Mouse (Mus musculus): ENCODE measurements around the gene Pafah2. TPM values are rescaled to one million over a fixed set of nuclear protein-coding genes. Genes with fewer than 3 reads are reported as not detected.

The Pafah2 gene
- polyA plus RNA-seq, 1 experiment from 2014 or later, result 7.6 TPM

DNA sequence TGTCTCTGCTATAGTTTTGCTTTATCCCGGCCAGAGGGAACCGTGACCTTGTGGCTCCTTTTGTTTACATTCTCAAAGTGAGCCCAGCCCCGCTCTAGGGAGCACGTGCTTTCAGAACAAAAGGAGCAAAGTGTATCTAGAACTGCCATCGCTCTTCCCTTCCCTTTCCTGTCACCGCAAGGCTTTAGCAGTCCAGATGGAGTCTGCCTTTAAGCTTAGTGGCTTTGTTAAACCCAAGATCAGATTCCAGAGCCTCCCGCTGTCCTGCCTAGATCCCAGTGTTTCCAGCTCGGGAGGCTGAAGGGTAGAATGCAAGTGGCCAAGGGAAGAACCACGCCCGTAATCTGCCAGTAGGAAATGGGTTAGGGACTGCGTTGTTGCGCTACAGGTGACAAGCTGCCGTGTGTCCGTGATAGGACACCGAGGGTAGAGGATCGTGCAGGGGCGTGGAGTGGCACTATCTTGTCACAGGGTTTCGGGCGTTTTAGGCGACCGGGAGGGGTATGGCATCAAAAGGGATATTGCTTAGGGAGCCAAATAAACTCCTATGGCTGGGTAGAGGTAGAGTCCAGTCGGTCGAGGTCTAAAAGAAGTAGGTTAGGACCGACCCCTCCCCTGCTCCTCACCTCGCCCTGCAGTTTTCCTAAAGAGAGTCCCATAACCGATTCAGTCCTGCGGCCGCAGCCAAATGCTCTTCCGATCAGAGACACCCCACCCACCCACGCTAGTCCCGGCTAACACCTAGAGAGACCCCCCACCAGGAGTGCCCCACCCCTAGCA lies 71.5 kb downstream of the Pafah2 start:
- H3K4me1 ChIP-seq (replicated peaks), result peaks cover 48% of the 10 kb centered on the region
- H3K27me3 ChIP-seq, result no peaks in the 10 kb centered on the region
- peak overlapping the region; percentile 86 for H3K4me2 ChIP-seq
- peak; percentile 52 for ATAC-seq (ENCODE audit: low FRiP score, low read depth)
- under 1% methylated on average over 31 of the region's 31 CpGs for WGBS
- H3K27ac ChIP-seq (replicated peaks), result peak overlapping the region; percentile 98
- H3K9ac ChIP-seq, result peak overlapping the region; percentile 66
- peak overlapping the region; percentile 88 for H3K4me3 ChIP-seq
- no peaks in the 10 kb centered on the region for H3K9me3 ChIP-seq
- peaks cover 18% of the 10 kb centered on the region for H3K36me3 ChIP-seq

DNA sequence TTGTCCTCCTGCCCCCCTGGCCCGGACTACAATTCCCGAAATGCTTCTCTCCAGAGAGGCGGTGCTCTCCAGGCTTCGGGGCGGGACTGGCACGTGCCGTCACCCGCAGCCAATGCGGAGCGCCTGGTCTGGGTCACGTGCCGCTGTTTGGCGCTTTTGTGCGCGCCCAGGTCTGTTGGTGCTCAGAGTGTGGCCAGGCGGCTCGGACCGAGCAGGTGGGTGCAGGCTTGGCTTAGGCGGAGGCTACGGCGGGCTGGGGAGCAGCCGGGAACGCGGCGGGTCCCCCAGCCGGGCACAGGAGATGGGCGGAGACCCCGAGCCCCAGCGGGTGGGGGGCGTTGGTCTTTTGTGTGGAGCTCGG lies 72.1 kb downstream of the Pafah2 start, which contains the start of gene Stmn1:
Gene Stmn1, plus strand, starts transcription at position 106 of the 361 bp plus-strand sequence.
- peak within 1 kb of the TSS; percentile 99 for H3K9ac ChIP-seq

DNA sequence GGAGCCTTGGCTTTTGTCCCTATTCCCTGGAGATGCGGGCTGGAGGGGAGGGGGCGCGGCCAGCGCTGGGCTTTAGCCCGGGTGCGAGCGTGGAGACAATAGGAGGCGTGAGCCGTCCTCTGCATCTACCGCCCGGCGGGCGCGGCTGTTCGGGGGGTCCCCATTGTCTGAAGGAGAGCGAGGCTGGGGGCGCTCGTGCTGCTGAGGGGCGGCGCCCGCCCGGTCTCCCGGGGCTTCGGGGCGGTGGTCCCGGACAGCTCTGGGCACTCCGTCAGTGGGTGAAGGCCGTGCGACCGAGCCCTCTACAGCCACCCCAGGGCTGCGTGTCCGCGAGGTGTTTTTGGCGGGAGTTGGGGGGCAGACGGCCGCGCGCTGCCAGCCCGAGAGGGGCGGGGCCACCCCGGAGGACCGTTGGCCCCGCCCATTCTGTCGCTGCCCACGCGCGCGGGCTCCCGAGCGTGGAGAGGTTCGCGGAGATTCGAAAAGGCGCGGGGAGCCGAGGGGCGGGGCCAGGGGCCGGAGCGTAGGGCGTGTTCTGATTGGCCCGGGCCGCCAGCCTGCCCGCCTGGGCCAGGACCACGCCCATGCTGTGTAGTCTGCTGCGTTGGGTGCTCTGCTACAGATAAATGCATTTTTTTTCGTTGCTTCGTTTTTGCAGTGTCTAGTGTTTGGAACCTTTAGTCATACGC lies 72.6 kb downstream of the Pafah2 start:
- H3K4me1 ChIP-seq (replicated peaks), result peaks cover 55% of the 10 kb centered on the region
- WGBS, result under 1% methylated on average over 68 of the region's 68 CpGs
- H3K4me2 ChIP-seq, result peak overlapping the region; percentile 86
- no peaks in the 10 kb centered on the region for H3K9me3 ChIP-seq
- H3K27me3 ChIP-seq, result no peaks in the 10 kb centered on the region
- peak overlapping the region; percentile 88 for H3K4me3 ChIP-seq
- H3K36me3 ChIP-seq, result peaks cover 24% of the 10 kb centered on the region
- H3K27ac ChIP-seq (replicated peaks), result peak overlapping the region; percentile 98
- H3K9ac ChIP-seq, result peak overlapping the region; percentile 99
- ATAC-seq (ENCODE audit: low FRiP score, low read depth), result peak; percentile 83

More for the DNA sequence above, 72.1 kb downstream of the Pafah2 start, which contains the start of gene Stmn1:
- no peaks in the 10 kb centered on the region for H3K9me3 ChIP-seq
- peak within 1 kb of the TSS; percentile 88 for H3K4me3 ChIP-seq
- peak; percentile 97 for ATAC-seq (ENCODE audit: low FRiP score, low read depth)
- peak within 1 kb of the TSS; percentile 86 for H3K4me2 ChIP-seq
- peaks cover 54% of the 10 kb centered on the region for H3K4me1 ChIP-seq (replicated peaks)
- peak within 1 kb of the TSS; percentile 98 for H3K27ac ChIP-seq (replicated peaks)
- WGBS, result under 1% methylated on average over 29 of the region's 31 CpGs
- no peaks in the 10 kb centered on the region for H3K27me3 ChIP-seq
- peaks cover 23% of the 10 kb centered on the region for H3K36me3 ChIP-seq

DNA sequence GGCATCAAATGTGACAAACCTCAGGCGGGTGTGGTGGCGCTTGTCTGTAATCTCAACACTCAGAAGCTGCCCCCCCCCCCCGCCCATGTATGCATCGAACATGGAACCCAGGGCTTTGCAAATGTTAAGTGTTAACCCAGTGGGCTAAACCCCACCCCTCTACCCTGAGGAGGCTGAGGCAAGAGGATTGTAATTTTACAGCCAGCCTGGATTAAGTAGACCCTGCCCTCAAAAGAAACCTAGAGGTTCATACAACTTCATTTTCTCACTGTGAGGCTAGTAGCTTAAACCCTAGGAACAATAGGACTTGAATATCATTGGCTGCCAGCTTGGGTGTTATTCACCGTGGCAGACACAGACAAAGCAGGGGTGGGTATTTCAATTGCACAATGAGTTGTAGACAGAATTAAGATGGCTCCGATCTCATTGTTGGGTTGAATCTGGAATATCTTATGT lies 73.2 kb downstream of the Pafah2 start:
- H3K4me2 ChIP-seq, result peak overlapping the region; percentile 86
- no peak for ATAC-seq (ENCODE audit: low FRiP score, low read depth)
- 2% methylated on average over 6 of the region's 6 CpGs for WGBS
- H3K4me3 ChIP-seq, result peak overlapping the region; percentile 88
- H3K27me3 ChIP-seq, result no peaks in the 10 kb centered on the region
- no peaks in the 10 kb centered on the region for H3K9me3 ChIP-seq
- peak overlapping the region; percentile 99 for H3K9ac ChIP-seq
- peaks cover 30% of the 10 kb centered on the region for H3K36me3 ChIP-seq
- H3K4me1 ChIP-seq (replicated peaks), result peaks cover 62% of the 10 kb centered on the region
- peak overlapping the region; percentile 98 for H3K27ac ChIP-seq (replicated peaks)

DNA sequence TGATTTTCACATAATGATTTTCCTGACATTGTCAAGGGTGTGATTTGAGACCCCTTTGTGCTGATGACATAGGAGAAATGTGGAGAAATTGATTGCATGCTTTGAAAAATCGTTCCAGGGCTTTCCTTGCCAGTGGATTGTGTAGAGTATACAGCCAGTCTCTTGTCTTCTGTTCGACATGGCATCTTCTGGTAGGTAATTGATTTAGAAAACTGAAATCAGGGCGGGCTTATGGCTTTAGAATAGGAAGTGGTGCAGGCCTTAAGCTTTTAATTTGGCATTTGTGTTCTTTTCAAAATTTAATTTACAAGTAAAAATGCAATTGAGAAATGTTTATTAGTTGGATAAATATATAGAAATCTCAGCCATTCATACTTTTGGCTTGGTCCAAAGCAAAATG lies 73.9 kb downstream of the Pafah2 start:
- peak overlapping the region; percentile 88 for H3K4me3 ChIP-seq
- no peaks in the 10 kb centered on the region for H3K9me3 ChIP-seq
- H3K27ac ChIP-seq (replicated peaks), result peak overlapping the region; percentile 98
- ATAC-seq (ENCODE audit: low FRiP score, low read depth), result no peak
- WGBS, result 25% methylated on average over 3 of the region's 3 CpGs
- peaks cover 64% of the 10 kb centered on the region for H3K4me1 ChIP-seq (replicated peaks)
- peaks cover 37% of the 10 kb centered on the region for H3K36me3 ChIP-seq
- peak overlapping the region; percentile 86 for H3K4me2 ChIP-seq
- H3K27me3 ChIP-seq, result no peaks in the 10 kb centered on the region
- H3K9ac ChIP-seq, result peak overlapping the region; percentile 99

DNA sequence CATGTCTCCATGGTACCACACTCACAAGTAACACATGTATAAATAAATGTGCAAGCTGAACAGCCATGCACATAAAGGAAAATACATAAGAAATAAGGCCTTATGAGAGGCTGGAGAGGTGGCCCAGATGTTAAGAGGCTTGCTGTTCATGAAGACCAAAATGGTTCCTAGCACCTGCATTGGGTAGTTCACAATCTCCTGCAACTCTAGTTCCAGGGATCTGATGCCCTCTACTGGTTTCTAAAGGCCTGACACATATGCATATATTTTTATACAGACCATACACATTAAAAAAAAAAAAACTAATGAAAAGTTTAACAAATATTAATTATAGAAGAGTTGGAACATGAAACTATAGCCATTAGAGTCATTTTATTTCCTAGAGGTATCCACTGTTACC lies 75.3 kb downstream of the Pafah2 start:
- Histone ChIP-seq H3K4me2 (peak overlapping the region; percentile 86), H3K9ac (peak overlapping the region; percentile 99; the same call in 1 of the 2 replicates), H3K4me3 (peak overlapping the region; percentile 88), H3K36me3 (peaks cover 51% of the 10 kb centered on the region), H3K27me3 (no peaks in the 10 kb centered on the region), H3K4me1 (replicated peaks) (peaks cover 53% of the 10 kb centered on the region), H3K9me3 (no peaks in the 10 kb centered on the region), H3K27ac (replicated peaks) (peak overlapping the region; percentile 78)
- ATAC-seq (ENCODE audit: low FRiP score, low read depth), result no peak

DNA sequence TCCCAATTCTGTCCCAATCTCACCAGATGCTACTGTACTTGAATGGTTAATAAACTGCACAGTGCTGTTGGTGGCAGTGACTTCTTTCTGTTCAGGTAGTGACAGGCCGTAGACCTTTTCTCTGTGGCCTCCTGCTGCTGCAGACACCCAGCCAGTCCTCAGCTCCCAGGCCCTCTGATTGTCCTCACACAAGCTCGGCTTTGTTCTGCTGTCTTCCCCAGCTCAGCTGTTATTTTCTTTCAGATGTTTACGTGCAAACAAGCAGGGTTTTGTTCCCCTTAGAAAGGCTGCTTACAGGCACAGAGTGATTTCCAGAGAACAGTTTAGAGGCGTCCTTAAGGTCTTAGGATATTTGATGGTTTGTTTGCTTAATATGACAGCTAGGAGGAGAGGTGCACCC lies 77.6 kb downstream of the Pafah2 start:
- H3K27ac ChIP-seq (replicated peaks), result peak overlapping the region; percentile 76
- ATAC-seq (ENCODE audit: low FRiP score, low read depth), result no peak
- peaks cover 48% of the 10 kb centered on the region for H3K4me1 ChIP-seq (replicated peaks)
- H3K9me3 ChIP-seq, result no peaks in the 10 kb centered on the region
- peak overlapping the region; percentile 18; the same call in 1 of the 2 replicates for H3K9ac ChIP-seq
- 0 out of 2 replicates have a peak overlapping the region, but pooled peaks have one; percentile 6 for H3K4me3 ChIP-seq
- H3K27me3 ChIP-seq, result no peaks in the 10 kb centered on the region
- H3K36me3 ChIP-seq, result peaks cover 58% of the 10 kb centered on the region
- 51% methylated on average over 4 of the region's 4 CpGs for WGBS
- H3K4me2 ChIP-seq, result peak overlapping the region; percentile 18; the same call in 1 of the 2 replicates

DNA sequence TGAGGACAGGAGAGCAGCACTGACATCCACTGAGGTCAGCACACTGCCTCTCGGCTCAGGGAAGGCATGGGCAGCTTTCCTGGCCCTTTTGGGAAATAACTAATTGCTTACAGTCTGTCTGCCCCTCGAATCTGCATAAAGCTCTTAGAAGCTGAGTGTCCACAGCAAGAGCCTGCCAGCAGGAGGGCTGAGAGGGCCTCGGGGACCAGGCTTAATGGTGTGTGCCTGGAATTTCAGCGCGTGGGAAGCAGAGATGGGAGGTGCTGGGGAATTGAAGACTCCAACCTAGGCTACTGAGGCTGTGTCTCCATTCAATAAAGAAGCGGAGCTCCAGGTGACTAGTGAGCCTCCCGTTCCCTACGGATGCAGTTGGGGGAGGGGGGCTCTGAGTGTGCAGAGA lies 78.1 kb downstream of the Pafah2 start:
- peak overlapping the region; percentile 18; the same call in 1 of the 2 replicates for H3K9ac ChIP-seq
- peaks cover 48% of the 10 kb centered on the region for H3K4me1 ChIP-seq (replicated peaks)
- peak overlapping the region; percentile 18; the same call in 1 of the 2 replicates for H3K4me2 ChIP-seq
- peaks cover 58% of the 10 kb centered on the region for H3K36me3 ChIP-seq
- 22% methylated on average over 8 of the region's 8 CpGs for WGBS
- ATAC-seq (ENCODE audit: low FRiP score, low read depth), result no peak
- H3K4me3 ChIP-seq, result peak overlapping the region; percentile 6; the same call in 1 of the 2 replicates
- H3K27ac ChIP-seq (replicated peaks), result peak overlapping the region; percentile 76
- H3K27me3 ChIP-seq, result no peaks in the 10 kb centered on the region
- H3K9me3 ChIP-seq, result no peaks in the 10 kb centered on the region

DNA sequence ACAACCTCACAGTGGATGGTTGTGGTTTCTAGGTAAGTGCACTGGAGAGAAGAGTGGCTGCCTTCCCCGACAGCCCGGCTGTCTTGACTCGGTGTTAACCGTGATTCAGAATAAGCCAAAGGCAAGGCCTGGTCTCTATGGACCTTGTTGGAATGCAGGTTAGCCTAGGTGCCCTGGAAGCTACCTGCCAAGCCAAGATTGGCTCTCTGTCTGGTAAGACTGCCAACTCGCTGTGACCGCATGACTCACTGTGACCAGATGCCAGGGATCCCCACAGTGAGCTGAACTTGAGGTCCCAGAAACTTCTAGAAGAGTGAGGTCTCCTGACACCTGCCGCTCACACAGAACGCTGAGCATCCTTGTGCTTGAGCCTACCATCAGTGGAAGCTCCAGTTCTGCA lies 80.8 kb downstream of the Pafah2 start:
- peaks cover 47% of the 10 kb centered on the region for H3K36me3 ChIP-seq
- H3K9ac ChIP-seq, result no peak overlapping the region
- no peak overlapping the region for H3K4me3 ChIP-seq
- H3K4me2 ChIP-seq, result no peak overlapping the region
- no peaks in the 10 kb centered on the region for H3K27me3 ChIP-seq
- H3K4me1 ChIP-seq (replicated peaks), result peaks cover 37% of the 10 kb centered on the region
- H3K9me3 ChIP-seq, result no peaks in the 10 kb centered on the region
- 89% methylated on average over 8 of the region's 8 CpGs for WGBS
- peak overlapping the region; percentile 50 for H3K27ac ChIP-seq (replicated peaks)
- no peak; the same call in 1 of the 2 replicates for ATAC-seq (ENCODE audit: low FRiP score, low read depth)

Small RNA genes lying within 50 kb of the gene (microRNA-seq; reads per million reads assigned to microRNA genes)
- 0.87 reads per million for gene Gm23634

Other genes starting within 250 kb of the Pafah2 start
- gene Cep85, start 209.2 kb upstream of the Pafah2 start, polyA plus RNA-seq (2015; fragmentation: Nextera tagmentation; extraction: Ambion mirVana), result 18.8 and 22.1 TPM in 2 replicates
- gene Gm7534, start 193.3 kb upstream of the Pafah2 start, polyA plus RNA-seq (2015; fragmentation: Nextera tagmentation; extraction: Ambion mirVana), result not detected in 2 replicates
- 0.13 and 0.34 TPM in 2 replicates for gene Catsper4, start 168.9 kb upstream of the Pafah2 start, polyA plus RNA-seq (2015; fragmentation: Nextera tagmentation; extraction: Ambion mirVana)
- 0.10 and 0.30 TPM in 2 replicates for gene Cnksr1, start 157.9 kb upstream of the Pafah2 start, polyA plus RNA-seq (2015; fragmentation: Nextera tagmentation; extraction: Ambion mirVana)
- 0.48 and 0.64 TPM in 2 replicates for gene E130218I03Rik, start 152.7 kb upstream of the Pafah2 start, polyA plus RNA-seq (2015; fragmentation: Nextera tagmentation; extraction: Ambion mirVana)
- gene Zfp593, start 150.7 kb upstream of the Pafah2 start, polyA plus RNA-seq (2015; fragmentation: Nextera tagmentation; extraction: Ambion mirVana), result 13.3 and 13.8 TPM in 2 replicates
- 0.52 and 0.83 TPM in 2 replicates for gene Gm30191, start 149.4 kb upstream of the Pafah2 start, polyA plus RNA-seq (2015; fragmentation: Nextera tagmentation; extraction: Ambion mirVana)
- 16.8 and 18.9 TPM in 2 replicates for gene Grrp1, start 142.2 kb upstream of the Pafah2 start, polyA plus RNA-seq (2015; fragmentation: Nextera tagmentation; extraction: Ambion mirVana)
- 35.7 and 36.6 TPM in 2 replicates for gene Pdik1l, start 108.4 kb upstream of the Pafah2 start, polyA plus RNA-seq (2015; fragmentation: Nextera tagmentation; extraction: Ambion mirVana)
- 0.41 and 0.56 TPM in 2 replicates for gene Trim63, start 81.2 kb upstream of the Pafah2 start, polyA plus RNA-seq (2015; fragmentation: Nextera tagmentation; extraction: Ambion mirVana)
- gene Slc30a2, start 53.1 kb upstream of the Pafah2 start, polyA plus RNA-seq (2015; fragmentation: Nextera tagmentation; extraction: Ambion mirVana), result 0.16 and 0.33 TPM in 2 replicates
- 0.45 and 0.51 TPM in 2 replicates for gene Extl1, start 12.5 kb upstream of the Pafah2 start, polyA plus RNA-seq (2015; fragmentation: Nextera tagmentation; extraction: Ambion mirVana)
- gene Stmn1, start 72.0 kb downstream of the Pafah2 start, polyA plus RNA-seq (2015; fragmentation: Nextera tagmentation; extraction: Ambion mirVana), result 5,846 and 6,036 TPM in 2 replicates
- gene Paqr7, start 100.4 kb downstream of the Pafah2 start, polyA plus RNA-seq (2015; fragmentation: Nextera tagmentation; extraction: Ambion mirVana), result 30.4 and 35.2 TPM in 2 replicates
- gene Aunip, start 114.7 kb downstream of the Pafah2 start, polyA plus RNA-seq (2015; fragmentation: Nextera tagmentation; extraction: Ambion mirVana), result 2.0 and 2.9 TPM in 2 replicates
- 168 and 179 TPM in 2 replicates for gene Mtfr1l, start 139.1 kb downstream of the Pafah2 start, polyA plus RNA-seq (2015; fragmentation: Nextera tagmentation; extraction: Ambion mirVana)
- gene Selenon, start 155.8 kb downstream of the Pafah2 start, polyA plus RNA-seq (2015; fragmentation: Nextera tagmentation; extraction: Ambion mirVana), result 31.2 and 32.0 TPM in 2 replicates

Data from hindbrain, embryonic 15.5 days (tissue).